Mouse (Mus musculus) stomach, postnatal 0 days (tissue): ENCODE data around the gene Rps6kc1. TPM values are rescaled to one million over a fixed set of nuclear protein-coding genes. Genes with fewer than 3 reads are reported as not detected.

Experiments used
- ATAC-seq: fragments of 200-750 bp; cut with Nextera tagmentation; 2 replicates; pipeline ENCODE4 v1.8.0; 2017; ENCODE audit not compliant: low FRiP score, low TSS enrichment
- DNase-seq: peaks from one replicate; pipeline ENCODE4 v3.0.0-alpha.2; 2016; ENCODE audit warnings: low spot score
- H3K27ac ChIP-seq: fragments of 300-500 bp; sonication (generic); replicated peaks from 2 replicates; pipeline ENCODE4 v1.5.1; 2014; ENCODE audit warnings: mild to moderate bottlenecking, control low read depth
- H3K27me3 ChIP-seq: fragments of 300-500 bp; sonication (generic); 2 replicates; pipeline ENCODE4 v1.6.1; 2014; ENCODE audit warnings: low read length; ENCODE audit not compliant: control insufficient read depth, insufficient read depth
- H3K36me3 ChIP-seq: fragments of 300-500 bp; sonication (generic); 2 replicates; pipeline ENCODE4 v1.6.1; 2014; ENCODE audit warnings: low read length, mixed read lengths; ENCODE audit not compliant: control insufficient read depth, insufficient read depth
- H3K4me1 ChIP-seq: fragments of 300-500 bp; sonication (generic); replicated peaks from 2 replicates; pipeline ENCODE4 v1.6.1; 2014; ENCODE audit warnings: antibody characterized with exemption; ENCODE audit not compliant: control insufficient read depth, insufficient read depth
- H3K4me2 ChIP-seq: fragments of 300-500 bp; sonication (generic); replicated peaks from 2 replicates; pipeline ENCODE4 v1.6.1; 2014; ENCODE audit warnings: low read depth, mild to moderate bottlenecking, control low read depth, moderate library complexity
- H3K4me3 ChIP-seq: fragments of 300-500 bp; sonication (generic); 2 replicates; pipeline ENCODE4 v1.5.1; 2014; ENCODE audit warnings: low read depth, low read length, control low read depth
- H3K9ac ChIP-seq: fragments of 300-500 bp; sonication (generic); 2 replicates; pipeline ENCODE4 v1.6.1; 2014; ENCODE audit warnings: mild to moderate bottlenecking, low read length, control low read depth, mixed read lengths
- H3K9me3 ChIP-seq: fragments of 300-500 bp; sonication (generic); 2 replicates; pipeline ENCODE4 v1.6.1; 2016; ENCODE audit warnings: low read length; ENCODE audit not compliant: control insufficient read depth
- CTCF ChIP-seq: IDR thresholded peaks from 2 replicates; pipeline ENCODE4 v1.5.1; 2016; ENCODE audit warnings: antibody characterized with exemption, low read depth, mild to moderate bottlenecking, moderate library complexity
- EP300 ChIP-seq: optimal IDR thresholded peaks from 2 replicates; pipeline ENCODE3; 2016; ENCODE audit warnings: antibody characterized with exemption
- WGBS: fragments of 180-500 bp; shearing (Covaris S2); extraction: QIAGEN DNeasy Blood & Tissue Kit; methylation state at CpG from one replicate; pipeline ENCODE4 v1.1.7; 2014; 5-methylcytosine and 5-hydroxymethylcytosine counted together
- polyA plus RNA-seq: library from polyadenylated mRNA; unstranded; fragments of >200 nt; fragmentation: Nextera tagmentation; extraction: Ambion mirVana; gene quantifications from 2 replicates; pipeline ENCODE4 v1.2.1, GENCODE M21; 2015

Rps6kc1 gene
- polyA plus RNA-seq, 1 experiment from 2014 or later: 4.5 TPM

- no peaks in the 10 kb centered on the region for H3K9me3 ChIP-seq
- WGBS: 28% methylated on average over 5 of the region's 5 CpGs
- no peak overlapping the region for H3K4me3 ChIP-seq
- H3K36me3 ChIP-seq: no peaks in the 10 kb centered on the region
- H3K27me3 ChIP-seq: no peaks in the 10 kb centered on the region
- no peak for TF ChIP-seq EP300
- no peak for TF ChIP-seq CTCF
- DNase-seq (no peak), ATAC-seq (no peak)
- no peak overlapping the region for H3K9ac ChIP-seq
- no peak overlapping the region for H3K4me2 ChIP-seq
- H3K27ac ChIP-seq: no peak overlapping the region
- no peaks in the 10 kb centered on the region for H3K4me1 ChIP-seq
Observed at GRCm38 (mm10) chr1:190861626-190862025, 49.9 kb downstream of the Rps6kc1 start.

- ATAC-seq: no peak
- H3K4me1 ChIP-seq: no peaks in the 10 kb centered on the region
- H3K27ac ChIP-seq: no peak overlapping the region
- H3K4me2 ChIP-seq: no peak overlapping the region
- no peak for DNase-seq
- H3K27me3 ChIP-seq: no peaks in the 10 kb centered on the region
- H3K36me3 ChIP-seq: 0 out of 2 replicates have a peak, but pooled peaks cover 3% of the 10 kb centered on the region
- TF ChIP-seq EP300 (no peak), CTCF (no peak)
- H3K9ac ChIP-seq: no peak overlapping the region
- 64% methylated on average over 3 of the region's 3 CpGs for WGBS
- no peak overlapping the region for H3K4me3 ChIP-seq
- H3K9me3 ChIP-seq: no peaks in the 10 kb centered on the region
Observed at GRCm38 (mm10) chr1:190854465-190854864, 57.1 kb downstream of the Rps6kc1 start.

GRCm38 (mm10) chr1:190849162-190849865, 62.3 kb downstream of the Rps6kc1 start:
- Histone ChIP-seq H3K4me2 (no peak overlapping the region), H3K27ac (no peak overlapping the region), H3K36me3 (no peaks in the 10 kb centered on the region), H3K4me3 (no peak overlapping the region), H3K4me1 (no peaks in the 10 kb centered on the region), H3K27me3 (no peaks in the 10 kb centered on the region), H3K9ac (no peak overlapping the region), H3K9me3 (no peaks in the 10 kb centered on the region)
- 83% methylated on average over 11 of the region's 11 CpGs for WGBS
- ATAC-seq (no peak), DNase-seq (no peak)
- TF ChIP-seq CTCF (no peak), EP300 (no peak)

GRCm38 (mm10) chr1:190848676-190849075, 62.9 kb downstream of the Rps6kc1 start:
- DNase-seq (no peak), ATAC-seq (no peak)
- 64% methylated on average over 3 of the region's 3 CpGs for WGBS

GRCm38 (mm10) chr1:190846956-190847355, 64.6 kb downstream of the Rps6kc1 start:
- no peak overlapping the region for H3K27ac ChIP-seq
- WGBS: 77% methylated on average over 3 of the region's 3 CpGs
- no peaks in the 10 kb centered on the region for H3K4me1 ChIP-seq
- DNase-seq (no peak), ATAC-seq (no peak)
- H3K4me3 ChIP-seq: no peak overlapping the region
- H3K9ac ChIP-seq: no peak overlapping the region
- H3K27me3 ChIP-seq: no peaks in the 10 kb centered on the region
- no peaks in the 10 kb centered on the region for H3K9me3 ChIP-seq
- no peaks in the 10 kb centered on the region; the same call in 1 of the 2 replicates for H3K36me3 ChIP-seq
- no peak overlapping the region for H3K4me2 ChIP-seq
- no peak for TF ChIP-seq EP300
- TF ChIP-seq CTCF: no peak

More at GRCm38 (mm10) chr1:190848676-190849075, 62.9 kb downstream of the Rps6kc1 start:
- Histone ChIP-seq H3K9ac (no peak overlapping the region), H3K36me3 (no peaks in the 10 kb centered on the region; the same call in 1 of the 2 replicates), H3K4me2 (no peak overlapping the region), H3K27ac (no peak overlapping the region), H3K9me3 (no peaks in the 10 kb centered on the region), H3K4me3 (no peak overlapping the region), H3K4me1 (no peaks in the 10 kb centered on the region), H3K27me3 (no peaks in the 10 kb centered on the region)
- no peak for TF ChIP-seq CTCF
- TF ChIP-seq EP300: no peak

- Histone ChIP-seq H3K9me3 (no peaks in the 10 kb centered on the region), H3K4me2 (no peak overlapping the region), H3K36me3 (no peaks in the 10 kb centered on the region; the same call in 1 of the 2 replicates), H3K4me3 (no peak overlapping the region), H3K9ac (no peak overlapping the region), H3K27me3 (no peaks in the 10 kb centered on the region), H3K4me1 (no peaks in the 10 kb centered on the region), H3K27ac (no peak overlapping the region)
- WGBS: 88% methylated on average over 11 of the region's 11 CpGs
- DNase-seq (no peak), ATAC-seq (no peak)
- TF ChIP-seq CTCF (no peak), EP300 (no peak)
Observed at GRCm38 (mm10) chr1:190846074-190846730, 65.4 kb downstream of the Rps6kc1 start.
